Mouse (Mus musculus): ENCODE results near the gene Bcorl1. TPM values are rescaled to one million over a fixed set of nuclear protein-coding genes. Genes with fewer than 3 reads are reported as not detected.
A peak's percentile ranks its signal among the peaks of the same experiment; 100 is the strongest.

The Bcorl1 gene
- polyA plus RNA-seq, 1 experiment from 2014 or later = 7.6 TPM

GRCm38 (mm10) chrX:48409611-48410387, 68.6 kb downstream of the Bcorl1 start:
- Histone ChIP-seq H3K9ac (no peak overlapping the region; the same call in 1 of the 2 replicates), H3K27ac (no peak overlapping the region), H3K27me3 (no peaks in the 10 kb centered on the region), H3K4me2 (peak overlapping the region; percentile 52), H3K4me1 (replicated peaks) (no peaks in the 10 kb centered on the region), H3K9me3 (no peaks in the 10 kb centered on the region), H3K36me3 (peaks cover 21% of the 10 kb centered on the region), H3K4me3 (peak overlapping the region; percentile 40)
- 16% methylated on average over 36 of the region's 36 CpGs for WGBS
- peak; percentile 90 for ATAC-seq (ENCODE audit: low FRiP score)

- Histone ChIP-seq H3K4me2 (peak overlapping the region; percentile 52), H3K4me1 (replicated peaks) (no peaks in the 10 kb centered on the region), H3K27ac (no peak overlapping the region), H3K9me3 (no peaks in the 10 kb centered on the region), H3K36me3 (peaks cover 16% of the 10 kb centered on the region), H3K9ac (no peak overlapping the region), H3K27me3 (no peaks in the 10 kb centered on the region), H3K4me3 (peak overlapping the region; percentile 40; the same call in 1 of the 2 replicates)
- WGBS = 19% methylated on average over 7 of the region's 7 CpGs
- no peak for ATAC-seq (ENCODE audit: low FRiP score)
Observed at GRCm38 (mm10) chrX:48410388-48410776, 69.2 kb downstream of the Bcorl1 start.

- H3K4me3 ChIP-seq = no peak overlapping the region
- no peaks in the 10 kb centered on the region for H3K9me3 ChIP-seq
- H3K4me1 ChIP-seq (replicated peaks) = no peaks in the 10 kb centered on the region
- no peak overlapping the region for H3K4me2 ChIP-seq
- no peaks in the 10 kb centered on the region for H3K27me3 ChIP-seq
- H3K9ac ChIP-seq = no peak overlapping the region
- H3K27ac ChIP-seq = no peak overlapping the region
- H3K36me3 ChIP-seq = no peaks in the 10 kb centered on the region
- ATAC-seq (ENCODE audit: low FRiP score) = no peak
- 82% methylated on average over 6 of the region's 6 CpGs for WGBS
Observed at GRCm38 (mm10) chrX:48412629-48413028, 71.5 kb downstream of the Bcorl1 start.

DNA sequence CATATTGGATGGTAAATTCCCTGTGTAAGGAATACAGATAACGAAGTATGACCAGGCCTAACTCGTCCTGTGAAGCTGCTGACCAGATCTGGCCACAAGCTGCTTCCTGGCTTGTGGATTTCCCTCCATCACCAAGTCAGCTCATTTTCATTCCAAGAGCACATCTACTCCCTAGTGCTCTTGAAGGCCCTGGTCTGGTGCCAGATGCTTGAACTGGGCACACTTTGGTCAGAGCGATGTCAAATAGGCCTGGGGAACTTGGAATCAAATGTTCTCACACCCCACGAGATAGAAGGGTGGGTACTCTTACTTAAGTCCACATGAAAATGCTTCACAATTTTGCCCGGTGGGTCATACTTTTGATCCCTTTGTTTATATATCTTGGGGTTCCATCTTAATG, 73.1 kb downstream of the Bcorl1 start:
- no peaks in the 10 kb centered on the region for H3K9me3 ChIP-seq
- no peaks in the 10 kb centered on the region for H3K27me3 ChIP-seq
- no peak overlapping the region for H3K4me2 ChIP-seq
- no peaks in the 10 kb centered on the region for H3K36me3 ChIP-seq
- H3K9ac ChIP-seq = no peak overlapping the region
- no peak overlapping the region for H3K27ac ChIP-seq
- H3K4me1 ChIP-seq (replicated peaks) = no peaks in the 10 kb centered on the region
- WGBS = 91% methylated on average over 5 of the region's 5 CpGs
- ATAC-seq (ENCODE audit: low FRiP score) = no peak
- H3K4me3 ChIP-seq = no peak overlapping the region

DNA sequence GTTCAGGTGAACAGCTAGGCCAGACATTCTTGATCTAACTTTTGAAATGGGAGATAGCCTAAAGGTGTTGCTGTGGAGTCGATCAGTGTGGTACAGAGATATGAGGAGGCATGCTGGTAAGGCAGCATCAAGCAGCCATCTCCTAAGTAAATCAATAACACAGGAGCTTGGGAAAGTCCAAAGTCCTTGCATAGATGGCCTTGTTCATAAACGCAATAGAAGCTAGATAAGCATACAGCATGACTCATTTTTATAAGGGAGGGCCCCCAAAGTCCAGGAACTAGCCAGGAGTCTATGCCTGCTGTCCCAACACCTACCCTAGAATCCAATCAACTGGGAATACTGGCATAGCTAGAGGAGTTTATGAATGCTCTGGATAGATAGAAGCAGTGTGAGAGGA, 77.3 kb downstream of the Bcorl1 start:
- Histone ChIP-seq H3K27ac (no peak overlapping the region), H3K27me3 (no peaks in the 10 kb centered on the region), H3K9me3 (no peaks in the 10 kb centered on the region), H3K9ac (no peak overlapping the region), H3K4me3 (no peak overlapping the region), H3K4me1 (replicated peaks) (no peaks in the 10 kb centered on the region), H3K4me2 (no peak overlapping the region), H3K36me3 (no peaks in the 10 kb centered on the region)
- no peak for ATAC-seq (ENCODE audit: low FRiP score)
- WGBS = 78% methylated on average over 2 of the region's 2 CpGs

- 36% methylated on average over 4 of the region's 4 CpGs for WGBS
- no peak for ATAC-seq (ENCODE audit: low FRiP score)
- no peaks in the 10 kb centered on the region for H3K9me3 ChIP-seq
Observed at GRCm38 (mm10) chrX:48422986-48423385, 81.8 kb downstream of the Bcorl1 start.

DNA sequence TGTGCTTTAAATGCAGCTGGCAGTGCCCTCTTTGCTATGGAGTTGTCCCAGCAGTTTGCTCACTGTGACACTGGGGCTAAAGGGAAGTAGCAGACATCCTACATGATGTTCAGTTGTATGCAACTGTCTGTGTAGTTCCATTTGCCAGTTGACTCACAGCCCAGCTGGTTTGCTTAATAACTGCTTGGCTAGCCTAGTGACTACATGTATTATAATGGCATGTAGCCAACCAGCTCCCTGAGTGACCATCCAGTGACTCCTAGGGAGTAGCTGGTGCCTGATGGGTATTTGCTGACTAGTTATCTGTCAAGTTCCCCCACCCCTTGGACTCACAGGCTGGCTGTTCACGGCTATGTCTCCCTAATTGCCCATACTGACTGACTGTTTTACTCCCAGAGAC, 82.5 kb downstream of the Bcorl1 start:
- H3K27me3 ChIP-seq = no peaks in the 10 kb centered on the region
- no peaks in the 10 kb centered on the region for H3K36me3 ChIP-seq
- H3K9ac ChIP-seq = no peak overlapping the region
- ATAC-seq (ENCODE audit: low FRiP score) = no peak
- H3K9me3 ChIP-seq = no peaks in the 10 kb centered on the region
- H3K4me2 ChIP-seq = no peak overlapping the region
- WGBS = 63% methylated on average over 1 of the region's 1 CpGs
- H3K27ac ChIP-seq = no peak overlapping the region
- H3K4me3 ChIP-seq = no peak overlapping the region
- no peaks in the 10 kb centered on the region for H3K4me1 ChIP-seq (replicated peaks)

More at GRCm38 (mm10) chrX:48422986-48423385, 81.8 kb downstream of the Bcorl1 start:
- Histone ChIP-seq H3K27ac (no peak overlapping the region), H3K9ac (no peak overlapping the region), H3K4me2 (no peak overlapping the region), H3K4me1 (replicated peaks) (no peaks in the 10 kb centered on the region), H3K36me3 (no peaks in the 10 kb centered on the region), H3K27me3 (no peaks in the 10 kb centered on the region), H3K4me3 (no peak overlapping the region)

DNA sequence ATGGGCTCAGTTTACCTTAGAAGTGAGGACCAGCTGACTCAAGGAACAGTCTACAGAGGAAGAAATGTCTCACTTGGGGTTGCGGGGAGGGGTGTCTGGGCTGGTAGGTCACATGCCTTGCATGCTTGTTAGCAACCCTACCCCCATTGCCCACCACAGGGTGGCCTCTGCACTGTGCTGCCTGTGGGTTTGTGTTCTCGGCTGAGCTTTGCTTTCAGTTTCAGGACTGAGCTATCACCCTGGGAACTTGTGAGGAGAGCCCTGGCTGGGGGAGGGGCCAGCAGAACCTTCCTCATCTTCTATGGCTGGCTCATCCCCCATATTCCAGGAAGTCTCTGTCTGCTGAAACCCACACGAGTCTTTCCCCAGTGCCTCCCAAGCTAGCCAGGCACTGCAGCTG, 83.4 kb downstream of the Bcorl1 start:
- Histone ChIP-seq H3K27me3 (no peaks in the 10 kb centered on the region), H3K4me1 (replicated peaks) (no peaks in the 10 kb centered on the region), H3K27ac (no peak overlapping the region), H3K36me3 (no peaks in the 10 kb centered on the region), H3K4me3 (no peak overlapping the region), H3K9ac (no peak overlapping the region), H3K9me3 (no peaks in the 10 kb centered on the region), H3K4me2 (no peak overlapping the region)
- ATAC-seq (ENCODE audit: low FRiP score) = no peak
- 55% methylated on average over 3 of the region's 3 CpGs for WGBS

DNA sequence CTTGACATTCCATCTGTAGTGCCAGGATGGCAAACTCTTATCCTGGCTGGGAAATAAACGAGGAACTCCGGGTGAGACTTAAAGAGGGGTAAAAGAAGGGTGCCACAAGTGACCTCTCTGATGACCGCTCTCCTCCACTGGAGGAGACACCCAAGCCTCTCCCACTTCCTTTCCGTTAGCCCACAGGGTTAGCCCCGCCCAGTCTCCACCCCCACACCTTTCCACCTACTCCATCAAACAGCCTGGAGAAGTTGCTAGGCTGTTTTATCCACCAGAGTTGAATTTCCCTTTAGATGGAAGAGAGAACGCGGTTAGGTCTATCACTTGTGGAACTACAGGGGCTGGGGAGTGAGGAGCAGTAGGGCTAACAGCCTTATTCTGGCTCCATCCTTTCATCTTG, 84.1 kb downstream of the Bcorl1 start:
- no peak for ATAC-seq (ENCODE audit: low FRiP score)
- WGBS = 76% methylated on average over 7 of the region's 7 CpGs
- H3K9me3 ChIP-seq = no peaks in the 10 kb centered on the region

DNA sequence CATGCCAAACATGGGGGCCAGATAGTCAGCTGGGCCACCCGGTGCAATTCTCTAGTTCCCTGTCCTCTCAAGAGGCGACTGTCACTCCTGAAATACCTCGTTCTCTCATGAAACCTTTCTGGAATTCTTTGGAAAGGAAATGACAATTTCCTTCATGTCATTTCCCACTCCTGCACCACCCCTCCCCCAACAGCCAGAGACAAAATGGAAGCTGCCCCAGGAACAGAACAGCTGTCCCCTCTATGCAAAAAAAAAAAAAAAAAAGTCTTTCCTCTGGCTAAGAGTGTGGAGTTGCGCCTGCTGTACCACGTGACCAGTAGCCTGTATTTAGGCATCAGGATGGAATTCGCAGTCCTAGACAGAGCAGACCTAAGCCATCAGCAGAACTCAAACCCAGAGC, 87.1 kb downstream of the Bcorl1 start:
- H3K27ac ChIP-seq = no peak overlapping the region
- no peaks in the 10 kb centered on the region for H3K4me1 ChIP-seq (replicated peaks)
- no peak overlapping the region for H3K4me2 ChIP-seq
- no peaks in the 10 kb centered on the region for H3K36me3 ChIP-seq
- 79% methylated on average over 6 of the region's 6 CpGs for WGBS
- H3K9me3 ChIP-seq = no peaks in the 10 kb centered on the region
- no peak overlapping the region for H3K9ac ChIP-seq
- ATAC-seq (ENCODE audit: low FRiP score) = no peak
- H3K27me3 ChIP-seq = no peaks in the 10 kb centered on the region
- H3K4me3 ChIP-seq = no peak overlapping the region

More for the DNA sequence above, 84.1 kb downstream of the Bcorl1 start:
- Histone ChIP-seq H3K4me1 (replicated peaks) (no peaks in the 10 kb centered on the region), H3K27me3 (no peaks in the 10 kb centered on the region), H3K9ac (no peak overlapping the region), H3K36me3 (no peaks in the 10 kb centered on the region), H3K27ac (no peak overlapping the region), H3K4me3 (no peak overlapping the region), H3K4me2 (no peak overlapping the region)

- WGBS = 88% methylated on average over 8 of the region's 8 CpGs
Observed at GRCm38 (mm10) chrX:48428642-48429041, 87.5 kb downstream of the Bcorl1 start.

DNA sequence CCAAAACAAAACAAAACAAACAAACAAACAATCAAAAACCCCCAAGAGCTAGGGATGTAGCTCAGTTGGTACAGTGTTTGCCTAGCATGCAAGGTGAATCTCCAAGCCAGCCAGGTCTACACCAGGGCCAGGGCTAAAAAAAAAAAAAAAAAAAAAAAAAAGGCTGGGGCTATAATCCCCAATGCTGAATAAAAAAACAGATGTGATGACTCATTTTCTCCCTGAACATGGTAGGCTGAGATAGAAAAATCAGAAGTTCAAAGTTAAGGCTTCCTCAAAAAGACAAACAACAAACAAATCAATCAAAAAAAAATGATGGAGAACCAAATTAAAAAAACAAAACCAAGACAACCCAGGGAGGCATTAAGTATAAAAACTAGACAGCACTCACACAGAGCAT, 87.9 kb downstream of the Bcorl1 start:
- no peak for ATAC-seq (ENCODE audit: low FRiP score)
- H3K9ac ChIP-seq = no peak overlapping the region

More at GRCm38 (mm10) chrX:48428642-48429041, 87.5 kb downstream of the Bcorl1 start:
- H3K4me1 ChIP-seq (replicated peaks) = no peaks in the 10 kb centered on the region
- no peaks in the 10 kb centered on the region for H3K27me3 ChIP-seq
- H3K9ac ChIP-seq = no peak overlapping the region
- H3K9me3 ChIP-seq = no peaks in the 10 kb centered on the region
- no peak overlapping the region for H3K4me3 ChIP-seq
- no peak overlapping the region for H3K4me2 ChIP-seq
- no peak overlapping the region for H3K27ac ChIP-seq
- no peaks in the 10 kb centered on the region for H3K36me3 ChIP-seq
- ATAC-seq (ENCODE audit: low FRiP score) = no peak

DNA sequence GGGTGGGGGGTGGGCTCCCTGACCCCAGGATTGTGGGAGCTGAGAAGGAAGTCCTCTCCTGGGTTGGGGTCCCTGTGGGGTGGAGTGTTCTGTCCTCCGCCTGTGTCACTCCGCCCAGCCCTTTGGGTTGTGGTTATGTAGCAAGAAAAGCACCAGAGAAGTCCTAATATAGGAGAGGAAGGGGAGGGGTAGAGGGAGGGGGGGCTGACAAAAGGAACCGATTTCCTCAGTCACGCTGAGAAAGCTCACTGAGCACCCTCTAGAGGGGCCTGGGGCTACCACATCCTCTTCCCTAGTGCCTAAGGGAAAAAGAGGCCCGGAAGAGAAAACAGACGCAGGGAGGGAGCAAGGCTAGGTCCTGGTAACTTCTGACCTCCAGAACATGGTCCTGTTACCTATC, 88.4 kb downstream of the Bcorl1 start:
- no peak for ATAC-seq (ENCODE audit: low FRiP score)
- no peak overlapping the region for H3K27ac ChIP-seq
- no peak overlapping the region for H3K4me3 ChIP-seq
- no peaks in the 10 kb centered on the region for H3K36me3 ChIP-seq
- H3K4me2 ChIP-seq = no peak overlapping the region
- no peaks in the 10 kb centered on the region for H3K27me3 ChIP-seq
- H3K9ac ChIP-seq = no peak overlapping the region
- H3K4me1 ChIP-seq (replicated peaks) = no peaks in the 10 kb centered on the region
- H3K9me3 ChIP-seq = no peaks in the 10 kb centered on the region
- 33% methylated on average over 6 of the region's 6 CpGs for WGBS

More for the DNA sequence above, 87.9 kb downstream of the Bcorl1 start:
- Histone ChIP-seq H3K36me3 (no peaks in the 10 kb centered on the region), H3K27me3 (no peaks in the 10 kb centered on the region), H3K4me3 (no peak overlapping the region), H3K27ac (no peak overlapping the region), H3K4me1 (replicated peaks) (no peaks in the 10 kb centered on the region), H3K4me2 (no peak overlapping the region), H3K9me3 (no peaks in the 10 kb centered on the region)

All from hindbrain, embryonic 13.5 days (tissue).